Mouse (Mus musculus): Measurements from ENCODE around the gene Ppp1r14b.

DNA sequence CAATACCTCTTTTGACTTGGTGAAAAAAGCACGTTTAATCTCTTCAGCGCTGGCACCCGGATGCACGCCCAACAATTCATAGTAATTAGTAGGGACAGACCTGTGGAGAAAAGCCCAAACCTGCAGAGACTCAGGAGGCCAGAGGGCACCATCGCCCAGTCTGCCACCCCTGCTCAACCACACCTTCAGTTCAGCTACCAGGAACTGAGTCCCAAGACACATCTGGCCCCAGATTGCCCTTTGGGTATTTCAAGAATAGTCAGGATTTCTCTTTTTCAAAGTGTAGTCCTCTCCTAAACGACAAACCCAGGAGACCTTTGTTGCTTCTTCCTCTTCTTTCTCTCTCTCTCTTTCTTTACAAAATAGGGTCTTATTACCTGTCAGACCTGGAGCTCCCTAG lies 15.9 kb downstream of the Ppp1r14b start:
- TF ChIP-seq CTCF (IDR thresholded peaks at IDR 0.05; ENCODE audit: low read depth) (no peak), EP300 (IDR thresholded peaks at IDR 0.05; ENCODE audit: low read depth) (no peak)

Measured in heart, postnatal 0 days (tissue).